Mouse (Mus musculus): Measurements from ENCODE around the gene 4930415O20Rik. TPM values are rescaled to one million over a fixed set of nuclear protein-coding genes. Genes with fewer than 3 reads are reported as not detected.
A peak's percentile ranks its signal among the peaks of the same experiment; 100 is the strongest.
"Not testable (repeated sequence)": the region's sequence is repeated elsewhere in the genome, so short reads cannot be mapped to it uniquely, and the experiment has no call there.

Gene 4930415O20Rik
- polyA plus RNA-seq, 1 experiment from 2014 or later: 0.30 TPM

DNA sequence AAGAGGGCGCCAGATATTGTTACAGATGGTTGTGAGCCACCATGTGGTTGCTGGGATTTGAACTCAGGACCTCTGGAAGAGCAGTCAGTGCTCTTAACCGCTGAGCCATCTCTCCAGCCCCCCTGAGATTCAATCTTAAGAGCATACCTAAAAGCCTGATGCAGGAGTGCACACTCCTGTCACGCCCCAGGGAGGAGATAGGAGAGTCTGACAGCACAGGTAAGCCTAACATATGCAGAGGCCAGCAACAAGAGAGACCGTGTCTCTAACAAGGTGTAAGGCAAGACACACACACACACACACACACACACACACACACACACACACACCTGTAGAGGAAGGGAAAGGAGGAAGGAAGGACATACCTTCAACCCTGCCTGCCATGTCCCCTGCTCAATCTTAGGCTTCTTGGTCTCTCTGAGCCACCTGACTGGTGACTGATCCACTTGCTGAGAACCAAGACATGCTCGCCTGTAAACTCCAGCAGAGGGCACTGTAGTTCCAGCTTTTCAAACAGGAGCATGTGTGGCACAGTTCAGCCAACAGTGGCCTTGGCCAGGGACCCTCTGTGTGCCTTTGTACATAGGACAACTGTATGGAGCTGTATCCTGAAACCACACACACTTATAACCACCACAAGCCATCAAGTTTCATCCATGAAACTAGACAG lies 9.1 kb downstream of the 4930415O20Rik start:
- Histone ChIP-seq H3K4me2 (ENCODE audit: low read length) (no peak overlapping the region), H3K4me1 (replicated peaks; ENCODE audit: insufficient read depth, low read length) (no peaks in the 10 kb centered on the region), H3K9ac (ENCODE audit: low read depth, low read length) (no peak overlapping the region), H3K27me3 (ENCODE audit: insufficient read depth, low read length) (no peaks in the 10 kb centered on the region), H3K9me3 (replicated peaks; ENCODE audit: low read length) (no peaks in the 10 kb centered on the region), H3K4me3 (replicated peaks; ENCODE audit: low read depth, low read length) (no peak overlapping the region), H3K27ac (no peak overlapping the region), H3K36me3 (ENCODE audit: insufficient read depth, low read length) (no peaks in the 10 kb centered on the region)
- DNase-seq (ENCODE audit: low spot score) (peak; percentile 92), ATAC-seq (replicated peaks; ENCODE audit: low FRiP score, low read depth) (peak; percentile 84)
- WGBS: 51% methylated on average over 4 of the region's 5 CpGs
- TF ChIP-seq CTCF (IDR thresholded peaks at IDR 0.05; ENCODE audit: low read depth): peak; percentile 93

DNA sequence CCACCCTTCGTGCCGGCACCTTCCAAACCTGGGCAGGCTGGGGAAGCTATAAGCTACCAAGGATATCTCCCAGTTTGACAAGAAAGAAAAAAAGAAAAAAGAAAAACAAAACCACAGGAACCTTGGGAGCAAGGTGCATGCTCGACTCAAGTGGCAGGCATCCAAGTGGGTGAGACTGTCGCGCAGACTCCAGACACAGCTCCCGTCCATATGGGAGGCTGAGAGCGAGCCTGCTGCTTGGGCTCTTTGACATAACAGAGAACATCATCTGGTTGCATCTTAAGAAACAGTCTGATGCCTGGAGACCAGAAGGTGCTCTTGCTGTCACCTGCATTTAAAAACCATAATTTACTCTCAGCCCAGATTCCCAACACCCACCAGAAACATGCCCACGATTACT lies 11.6 kb downstream of the 4930415O20Rik start:
- no peaks in the 10 kb centered on the region for H3K4me1 ChIP-seq (replicated peaks; ENCODE audit: insufficient read depth, low read length)
- H3K9ac ChIP-seq (ENCODE audit: low read depth, low read length): no peak overlapping the region
- ATAC-seq (replicated peaks; ENCODE audit: low FRiP score, low read depth) (no peak), DNase-seq (ENCODE audit: low spot score) (no peak)
- no peak overlapping the region for H3K4me3 ChIP-seq (replicated peaks; ENCODE audit: low read depth, low read length)
- no peak overlapping the region for H3K27ac ChIP-seq
- TF ChIP-seq CTCF (IDR thresholded peaks at IDR 0.05; ENCODE audit: low read depth): no peak
- no peaks in the 10 kb centered on the region for H3K36me3 ChIP-seq (ENCODE audit: insufficient read depth, low read length)
- H3K9me3 ChIP-seq (replicated peaks; ENCODE audit: low read length): no peaks in the 10 kb centered on the region
- 66% methylated on average over 8 of the region's 8 CpGs for WGBS
- no peaks in the 10 kb centered on the region for H3K27me3 ChIP-seq (ENCODE audit: insufficient read depth, low read length)
- H3K4me2 ChIP-seq (ENCODE audit: low read length): no peak overlapping the region

GRCm38 (mm10) chr15:98582996-98583395 lies 12.2 kb downstream of the 4930415O20Rik start:
- H3K4me1 ChIP-seq (replicated peaks; ENCODE audit: insufficient read depth, low read length): no peaks in the 10 kb centered on the region
- no peak overlapping the region for H3K27ac ChIP-seq
- no peak overlapping the region for H3K9ac ChIP-seq (ENCODE audit: low read depth, low read length)
- H3K4me3 ChIP-seq (replicated peaks; ENCODE audit: low read depth, low read length): no peak overlapping the region
- no peaks in the 10 kb centered on the region for H3K9me3 ChIP-seq (replicated peaks; ENCODE audit: low read length)
- H3K4me2 ChIP-seq (ENCODE audit: low read length): no peak overlapping the region
- DNase-seq (ENCODE audit: low spot score) (no peak), ATAC-seq (replicated peaks; ENCODE audit: low FRiP score, low read depth) (no peak)
- 69% methylated on average over 8 of the region's 8 CpGs for WGBS
- no peaks in the 10 kb centered on the region for H3K36me3 ChIP-seq (ENCODE audit: insufficient read depth, low read length)
- TF ChIP-seq CTCF (IDR thresholded peaks at IDR 0.05; ENCODE audit: low read depth): no peak
- no peaks in the 10 kb centered on the region for H3K27me3 ChIP-seq (ENCODE audit: insufficient read depth, low read length)

DNA sequence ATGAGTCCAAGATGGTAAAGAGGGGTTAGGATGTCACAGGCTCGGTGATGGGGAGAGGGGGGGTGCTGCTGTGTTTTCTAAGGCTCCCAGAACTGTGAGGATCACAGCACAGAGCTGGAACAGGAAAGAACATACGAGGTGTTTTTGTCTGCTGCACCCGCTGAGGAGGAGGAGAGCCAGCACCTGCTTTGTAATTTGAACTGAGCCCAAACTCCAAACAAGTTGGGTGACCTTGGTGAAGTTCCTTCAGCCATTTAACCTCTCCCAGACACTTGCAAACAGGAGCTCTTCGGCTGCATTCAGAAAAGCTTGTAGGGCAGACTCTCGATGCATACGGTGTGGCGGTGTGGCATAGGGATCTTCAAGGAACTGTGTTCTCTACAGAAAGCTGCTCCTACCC lies 14.6 kb downstream of the 4930415O20Rik start:
- 0 out of 2 replicates have a peak, but pooled peaks cover 10% of the 10 kb centered on the region for H3K36me3 ChIP-seq (ENCODE audit: insufficient read depth, low read length)
- peak overlapping the region; percentile 55; the same call in 1 of the 2 replicates for H3K27ac ChIP-seq
- H3K4me3 ChIP-seq (replicated peaks; ENCODE audit: low read depth, low read length): no peak overlapping the region
- ATAC-seq (replicated peaks; ENCODE audit: low FRiP score, low read depth) (no peak), DNase-seq (ENCODE audit: low spot score) (no peak)
- no peak for TF ChIP-seq CTCF (IDR thresholded peaks at IDR 0.05; ENCODE audit: low read depth)
- no peaks in the 10 kb centered on the region for H3K27me3 ChIP-seq (ENCODE audit: insufficient read depth, low read length)
- 26% methylated on average over 7 of the region's 7 CpGs for WGBS
- no peaks in the 10 kb centered on the region for H3K9me3 ChIP-seq (replicated peaks; ENCODE audit: low read length)
- no peak overlapping the region for H3K4me2 ChIP-seq (ENCODE audit: low read length)
- no peaks in the 10 kb centered on the region for H3K4me1 ChIP-seq (replicated peaks; ENCODE audit: insufficient read depth, low read length)
- no peak overlapping the region for H3K9ac ChIP-seq (ENCODE audit: low read depth, low read length)

DNA sequence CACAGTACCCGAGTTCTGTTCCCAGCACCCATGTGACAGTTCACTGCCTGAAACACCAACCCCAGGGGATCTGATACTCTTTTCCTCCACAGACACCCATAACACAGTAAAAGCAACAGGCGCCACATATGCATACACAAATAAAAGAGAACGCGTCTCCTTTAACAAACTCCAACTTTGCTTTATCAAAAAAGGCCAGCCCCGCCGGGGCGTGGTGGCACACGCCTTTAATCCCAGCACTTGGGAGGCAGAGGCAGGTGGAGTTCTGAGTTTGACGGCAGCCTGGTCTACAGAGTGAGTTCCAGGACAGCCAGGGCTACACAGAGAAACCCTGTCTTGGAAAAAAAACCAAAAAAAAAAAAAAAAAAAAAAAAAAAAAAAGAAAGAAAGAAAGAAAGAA lies 15.3 kb downstream of the 4930415O20Rik start:
- H3K4me1 ChIP-seq (replicated peaks; ENCODE audit: insufficient read depth, low read length); H3K9me3 ChIP-seq (replicated peaks; ENCODE audit: low read length); H3K27ac ChIP-seq; H3K27me3 ChIP-seq (ENCODE audit: insufficient read depth, low read length); DNase-seq (ENCODE audit: low spot score); H3K4me2 ChIP-seq (ENCODE audit: low read length); H3K4me3 ChIP-seq (replicated peaks; ENCODE audit: low read depth, low read length); H3K9ac ChIP-seq (ENCODE audit: low read depth, low read length); ATAC-seq (replicated peaks; ENCODE audit: low FRiP score, low read depth): not testable (repeated sequence)
- WGBS: 78% methylated on average over 9 of the region's 9 CpGs
- peaks cover 17% of the 10 kb centered on the region for H3K36me3 ChIP-seq (ENCODE audit: insufficient read depth, low read length)

GRCm38 (mm10) chr15:98587751-98588150 lies 16.9 kb downstream of the 4930415O20Rik start:
- Histone ChIP-seq H3K4me3 (replicated peaks; ENCODE audit: low read depth, low read length) (no peak overlapping the region), H3K9ac (ENCODE audit: low read depth, low read length) (no peak overlapping the region), H3K36me3 (ENCODE audit: insufficient read depth, low read length) (peaks cover 31% of the 10 kb centered on the region), H3K27ac (no peak overlapping the region), H3K4me1 (replicated peaks; ENCODE audit: insufficient read depth, low read length) (no peaks in the 10 kb centered on the region), H3K4me2 (ENCODE audit: low read length) (no peak overlapping the region), H3K9me3 (replicated peaks; ENCODE audit: low read length) (no peaks in the 10 kb centered on the region), H3K27me3 (ENCODE audit: insufficient read depth, low read length) (no peaks in the 10 kb centered on the region)
- no peak for TF ChIP-seq CTCF (IDR thresholded peaks at IDR 0.05; ENCODE audit: low read depth)
- WGBS: 88% methylated on average over 11 of the region's 11 CpGs
- ATAC-seq (replicated peaks; ENCODE audit: low FRiP score, low read depth): no peak
- no peak for DNase-seq (ENCODE audit: low spot score)
